ENCODE assay signal across 8 mouse cellular contexts in the genomic region with DNA sequence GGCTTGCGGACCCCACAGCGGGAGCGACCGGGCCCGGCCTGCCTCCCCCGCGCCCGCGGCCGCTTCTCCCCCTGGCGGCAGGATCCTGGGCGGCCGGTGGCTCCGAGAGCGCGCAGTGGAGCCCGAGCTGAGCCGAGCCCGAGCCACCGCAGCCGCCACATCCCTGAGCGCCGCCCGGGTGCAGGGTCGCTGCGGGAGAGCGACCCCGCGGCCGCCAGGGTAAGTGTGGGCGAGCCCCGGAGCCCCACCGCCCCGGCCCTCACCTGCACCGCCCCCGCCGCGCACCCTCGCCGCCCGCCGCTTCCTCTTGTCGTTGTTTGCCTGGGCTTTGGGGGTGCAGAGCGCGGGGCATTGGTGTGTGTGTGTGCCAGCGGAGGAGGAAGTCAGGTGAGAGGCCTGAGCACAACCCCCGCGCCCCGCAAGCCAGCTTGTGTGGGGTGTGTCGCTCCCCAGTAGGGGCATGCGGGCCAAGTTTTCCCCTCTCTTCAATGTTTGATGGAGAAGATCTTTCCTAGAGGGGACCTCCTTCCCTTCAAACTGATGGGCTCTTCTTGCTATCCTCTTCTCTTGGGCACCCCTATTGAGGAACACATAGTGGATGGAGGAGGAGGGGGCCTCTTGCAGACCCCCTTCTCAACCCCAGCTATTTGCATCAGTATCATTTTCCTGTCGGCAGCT. TPM values are rescaled to one million over a fixed set of nuclear protein-coding genes. Genes with fewer than 3 reads are reported as not detected.
A peak's percentile ranks its signal among the peaks of the same experiment; 100 is the strongest.
DNase-seq lines count a peak whose midpoint lies in the region; ATAC-seq and TF ChIP-seq lines count a peak whose summit lies in the region.

Satb1 (minus strand) TSS at position 391 of the 678 bp plus-strand sequence.

- no peak within 1 kb of the TSS for H3K27ac ChIP-seq in embryonic facial prominence, embryonic 12.5 days
- H3K27ac ChIP-seq in kidney, adult 2 months (ENCODE audit: insufficient read depth, low read depth, low read length): no peak within 1 kb of the TSS
- no peak within 1 kb of the TSS for H3K27ac ChIP-seq in liver, embryonic 11.5 days (ENCODE audit: low read depth, low read length)
- no peak within 1 kb of the TSS for H3K27ac ChIP-seq in midbrain, postnatal 0 days (ENCODE audit: low read depth, low read length)

- WGBS in embryonic facial prominence, embryonic 12.5 days: under 1% methylated on average over 40 of the region's 52 CpGs
- 2% methylated on average over 50 of the region's 52 CpGs for WGBS in kidney, adult 2 months
- WGBS in liver, embryonic 11.5 days: under 1% methylated on average over 51 of the region's 52 CpGs
- WGBS in midbrain, postnatal 0 days: under 1% methylated on average over 34 of the region's 52 CpGs

- H3K9ac ChIP-seq in embryonic facial prominence, embryonic 12.5 days: peak within 1 kb of the TSS; percentile 63
- H3K9ac ChIP-seq in liver, embryonic 11.5 days (ENCODE audit: low read depth, low read length): peak within 1 kb of the TSS; percentile 37; the same call in 1 of the 2 replicates
- peak within 1 kb of the TSS; percentile 63 for H3K9ac ChIP-seq in midbrain, postnatal 0 days (replicated peaks; ENCODE audit: low read length, poor library complexity, severe bottlenecking)

- no peak for TF ChIP-seq POLR2A in kidney, adult 2 months (IDR thresholded peaks at IDR 0.05; ENCODE audit: low read depth, low read length)

- H3K4me2 ChIP-seq in embryonic facial prominence, embryonic 12.5 days (replicated peaks): peak within 1 kb of the TSS; percentile 95
- H3K4me2 ChIP-seq in liver, embryonic 11.5 days: peak within 1 kb of the TSS; percentile 97
- peak within 1 kb of the TSS; percentile 98 for H3K4me2 ChIP-seq in midbrain, postnatal 0 days (ENCODE audit: low read depth, low read length, poor library complexity, severe bottlenecking)

- no peaks in the 10 kb centered on the region for H3K36me3 ChIP-seq in embryonic facial prominence, embryonic 12.5 days
- H3K36me3 ChIP-seq in kidney, adult 2 months (ENCODE audit: control insufficient read depth, insufficient read depth, low read length): no peaks in the 10 kb centered on the region
- H3K36me3 ChIP-seq in liver, embryonic 11.5 days (ENCODE audit: control insufficient read depth, insufficient read depth, low read length): no peaks in the 10 kb centered on the region
- H3K36me3 ChIP-seq in midbrain, postnatal 0 days (ENCODE audit: insufficient read depth, low read length): no peaks in the 10 kb centered on the region

- peaks cover 55% of the 10 kb centered on the region for H3K27me3 ChIP-seq in embryonic facial prominence, embryonic 12.5 days
- peaks cover 10% of the 10 kb centered on the region for H3K27me3 ChIP-seq in kidney, adult 2 months (replicated peaks; ENCODE audit: control insufficient read depth, insufficient read depth, low read length)
- H3K27me3 ChIP-seq in liver, embryonic 11.5 days (replicated peaks; ENCODE audit: control insufficient read depth, insufficient read depth, low read length): peaks cover 48% of the 10 kb centered on the region
- peaks cover 23% of the 10 kb centered on the region for H3K27me3 ChIP-seq in midbrain, postnatal 0 days (ENCODE audit: insufficient read depth, low read length)

- H3K4me3 ChIP-seq in embryonic facial prominence, embryonic 12.5 days: peak within 1 kb of the TSS; percentile 56
- peak within 1 kb of the TSS; percentile 71 for H3K4me3 ChIP-seq in kidney, adult 2 months (ENCODE audit: insufficient read depth, low read depth, low read length)
- peak within 1 kb of the TSS; percentile 66 for H3K4me3 ChIP-seq in liver, embryonic 11.5 days (ENCODE audit: low read depth, low read length)
- H3K4me3 ChIP-seq in midbrain, postnatal 0 days (ENCODE audit: low read depth, low read length): peak within 1 kb of the TSS; percentile 74

- peaks cover 10% of the 10 kb centered on the region; the same call in 1 of the 2 replicates for H3K4me1 ChIP-seq in embryonic facial prominence, embryonic 12.5 days
- H3K4me1 ChIP-seq in kidney, adult 2 months (ENCODE audit: control insufficient read depth, insufficient read depth, low read length): no peaks in the 10 kb centered on the region
- H3K4me1 ChIP-seq in liver, embryonic 11.5 days (replicated peaks; ENCODE audit: control insufficient read depth, insufficient read depth, low read length): no peaks in the 10 kb centered on the region
- peaks cover 5% of the 10 kb centered on the region; the same call in 1 of the 2 replicates for H3K4me1 ChIP-seq in midbrain, postnatal 0 days (ENCODE audit: insufficient read depth, low read length)

- no peaks in the 10 kb centered on the region for H3K9me3 ChIP-seq in embryonic facial prominence, embryonic 12.5 days
- H3K9me3 ChIP-seq in liver, embryonic 11.5 days (ENCODE audit: control insufficient read depth, low read length): no peaks in the 10 kb centered on the region
- no peaks in the 10 kb centered on the region for H3K9me3 ChIP-seq in midbrain, postnatal 0 days (ENCODE audit: low read length)

- 0 out of 2 replicates have a peak, but pooled peaks have one; percentile 13 for TF ChIP-seq CTCF in kidney, adult 2 months (conservative IDR thresholded peaks at IDR 0.05; ENCODE audit: insufficient read depth, insufficient read length, low read depth, low read length)
- peak; percentile 57 for TF ChIP-seq CTCF in midbrain, postnatal 0 days (IDR thresholded peaks at IDR 0.05)

- DNase-seq in kidney, adult 11 months: peak; percentile 7
- no peak for DNase-seq in kidney, adult 9 months
- no peak for DNase-seq in heart, adult 8-10 months (ENCODE audit: low spot score)
- peak; percentile 43 for DNase-seq in kidney, adult 2 months
- DNase-seq in liver, embryonic 11.5 days (ENCODE audit: low spot score): peak; percentile 59
- peak; percentile 44 for DNase-seq in midbrain, postnatal 0 days (ENCODE audit: low spot score)
- DNase-seq in spleen, postnatal 36 days (ENCODE audit: low spot score in 2 of 2): peak; percentile 90

- peak; percentile 84 for ATAC-seq in embryonic facial prominence, embryonic 12.5 days (ENCODE audit: insufficient number of reproducible peaks, insufficient read depth, low FRiP score, low TSS enrichment)
- peak; percentile 74 for ATAC-seq in liver, embryonic 11.5 days (replicated peaks; ENCODE audit: low FRiP score)
- ATAC-seq in midbrain, postnatal 0 days (ENCODE audit: low FRiP score): peak; percentile 88

RNA-seq across cellular contexts. Expression of gene Satb1, which starts in this region (rescaled TPM):
- polyA plus RNA-seq in embryonic facial prominence, embryonic 12.5 days (2016; fragmentation: Nextera tagmentation; extraction: Ambion mirVana): 19.7 and 20.3 TPM in 2 replicates
- 10 to 100 TPM; 24.0 to 29.1 (median 26.7) TPM for total RNA-seq in heart, adult 8-10 months (2022)
- polyA plus RNA-seq in kidney, adult 2 months (2012; rRNA removed): 1.8 and 4.3 TPM in 2 replicates
- polyA plus RNA-seq in liver, embryonic 11.5 days (2014; fragmentation: Nextera tagmentation; extraction: Ambion mirVana): 3.9 and 4.0 TPM in 2 replicates
- total RNA-seq in midbrain, postnatal 0 days (2014; rRNA removed): 26.6 and 29.8 TPM in 2 replicates
- 11.7 and 13.6 TPM in 2 replicates for polyA plus RNA-seq in midbrain, postnatal 0 days (2015; fragmentation: Nextera tagmentation; extraction: Ambion mirVana)

Comparison
In these comparisons a context has a peak if more than half of its experiments do, and no peak if none do; other contexts are left out.
1. DNase-seq: peak in kidney, adult 11 months (single experiment), kidney, adult 2 months (single experiment), liver, embryonic 11.5 days (single experiment), midbrain, postnatal 0 days (single experiment) and spleen, postnatal 36 days (2 of 2); none in kidney, adult 9 months (single experiment) and heart, adult 8-10 months (single experiment).
2. Peak in every context shown above with its lines, with median percentiles within 50 percentile points of each other: ATAC-seq, H3K4me2 ChIP-seq, H3K4me3 ChIP-seq and H3K9ac ChIP-seq.